Mouse (Mus musculus) neural tube, embryonic 15.5 days (tissue): ENCODE data around the gene Hif3a. TPM values are rescaled to one million over a fixed set of nuclear protein-coding genes. Genes with fewer than 3 reads are reported as not detected.
A peak's percentile ranks its signal among the peaks of the same experiment; 100 is the strongest.

Experiments used
- ATAC-seq: fragments of 200-750 bp; cut with Nextera tagmentation; 2 replicates; pipeline ENCODE4 v1.8.0; 2017; ENCODE audit warnings: mild to moderate bottlenecking, moderate TSS enrichment, moderate library complexity; ENCODE audit not compliant: low FRiP score
- H3K27ac ChIP-seq: fragments of 300-500 bp; sonication (generic); replicated peaks from 2 replicates; pipeline ENCODE4 v1.5.1; 2015; ENCODE audit warnings: mild to moderate bottlenecking, inconsistent platforms
- H3K27me3 ChIP-seq: fragments of 300-500 bp; sonication (generic); replicated peaks from 2 replicates; pipeline ENCODE4 v1.6.1; 2015; ENCODE audit warnings: inconsistent platforms
- H3K36me3 ChIP-seq: fragments of 300-500 bp; sonication (generic); 2 replicates; pipeline ENCODE4 v1.6.1; 2015; ENCODE audit warnings: inconsistent platforms
- H3K4me1 ChIP-seq: fragments of 300-500 bp; sonication (generic); 2 replicates; pipeline ENCODE4 v1.6.1; 2015; ENCODE audit warnings: inconsistent platforms
- H3K4me2 ChIP-seq: fragments of 300-500 bp; sonication (generic); 2 replicates; pipeline ENCODE4 v1.6.1; 2015; ENCODE audit warnings: inconsistent platforms, mild to moderate bottlenecking, moderate library complexity
- H3K4me3 ChIP-seq: fragments of 300-500 bp; sonication (generic); replicated peaks from 2 replicates; pipeline ENCODE4 v1.5.1; 2015; ENCODE audit warnings: mild to moderate bottlenecking, inconsistent platforms
- H3K9ac ChIP-seq: fragments of 300-500 bp; sonication (generic); replicated peaks from 2 replicates; pipeline ENCODE4 v1.6.1; 2015; ENCODE audit warnings: mild to moderate bottlenecking, inconsistent platforms
- H3K9me3 ChIP-seq: fragments of 300-500 bp; sonication (generic); replicated peaks from 2 replicates; pipeline ENCODE4 v1.6.1; 2016; ENCODE audit warnings: inconsistent platforms
- WGBS: fragments of 180-500 bp; shearing (Covaris S2); methylation state at CpG from one replicate; pipeline ENCODE4 v1.1.7; 2015; ENCODE audit warnings: mixed read lengths; 5-methylcytosine and 5-hydroxymethylcytosine counted together
- polyA plus RNA-seq: library from polyadenylated mRNA; unstranded; fragments of >200 nt; fragmentation: Nextera tagmentation; extraction: Ambion mirVana; gene quantifications from 2 replicates; pipeline ENCODE4 v1.2.1, GENCODE M21; 2015

Gene Hif3a
- polyA plus RNA-seq, 1 experiment from 2014 or later, result 5.3 TPM

DNA sequence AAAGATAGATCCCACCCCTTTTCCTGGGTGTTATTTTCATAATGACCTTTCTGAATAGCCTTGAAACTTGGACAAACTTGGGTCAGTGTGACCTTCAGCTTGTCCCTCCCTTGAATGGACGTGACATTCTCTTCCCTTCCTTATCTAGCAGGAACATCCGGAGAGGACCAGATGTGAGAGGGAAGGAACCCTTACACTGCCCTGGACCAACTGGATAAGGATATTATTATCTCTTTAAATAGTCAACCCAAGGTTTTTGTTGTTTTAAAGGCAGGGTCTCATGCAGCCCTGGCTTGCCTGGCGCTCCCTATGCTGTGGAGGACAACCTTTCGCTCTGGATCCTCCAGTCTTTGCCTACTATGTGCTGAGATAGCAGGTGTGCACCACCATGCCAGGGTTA lies 63.0 kb downstream of the Hif3a start:
- no peaks in the 10 kb centered on the region for H3K9me3 ChIP-seq
- no peak for ATAC-seq
- H3K9ac ChIP-seq, result no peak overlapping the region
- H3K36me3 ChIP-seq, result peaks cover 6% of the 10 kb centered on the region; the same call in 1 of the 2 replicates
- peaks cover 33% of the 10 kb centered on the region for H3K4me1 ChIP-seq
- H3K27me3 ChIP-seq, result 0 out of 2 replicates have a peak, but pooled peaks cover 3% of the 10 kb centered on the region
- no peak overlapping the region for H3K4me2 ChIP-seq
- H3K27ac ChIP-seq, result no peak overlapping the region
- WGBS, result 76% methylated on average over 4 of the region's 4 CpGs
- no peak overlapping the region for H3K4me3 ChIP-seq

DNA sequence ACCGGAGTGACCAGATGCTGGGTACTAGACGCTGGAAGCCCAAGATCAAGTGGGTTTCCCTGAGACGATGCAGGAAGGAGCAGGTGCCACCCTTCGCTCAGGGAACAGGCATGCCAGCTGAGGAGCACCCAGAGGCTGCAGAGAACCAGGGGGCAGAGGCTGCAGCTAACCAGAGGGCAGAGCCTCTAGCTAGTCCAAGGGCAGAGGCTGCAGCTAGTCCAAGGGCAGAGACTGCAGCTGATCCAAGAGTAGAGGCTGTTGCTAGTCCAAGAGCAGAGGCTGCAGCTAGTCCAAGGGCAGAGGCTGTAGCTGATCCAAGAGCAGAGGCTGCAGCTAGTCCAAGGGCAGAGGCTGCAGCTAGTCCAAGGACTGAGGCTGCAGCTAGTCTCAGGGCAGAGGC lies 66.9 kb downstream of the Hif3a start:
- Histone ChIP-seq H3K4me3 (peak overlapping the region; percentile 40), H3K27me3 (0 out of 2 replicates have a peak, but pooled peaks cover 3% of the 10 kb centered on the region), H3K4me2 (peak overlapping the region; percentile 53), H3K36me3 (no peaks in the 10 kb centered on the region), H3K4me1 (peaks cover 48% of the 10 kb centered on the region), H3K9ac (peak overlapping the region; percentile 45; the same call in 1 of the 2 replicates), H3K27ac (no peak overlapping the region), H3K9me3 (no peaks in the 10 kb centered on the region)
- ATAC-seq, result no peak
- 85% methylated on average over 4 of the region's 4 CpGs for WGBS

GRCm38 (mm10) chr7:16994400-16994799 lies 67.8 kb downstream of the Hif3a start:
- 15% methylated on average over 20 of the region's 20 CpGs for WGBS

DNA sequence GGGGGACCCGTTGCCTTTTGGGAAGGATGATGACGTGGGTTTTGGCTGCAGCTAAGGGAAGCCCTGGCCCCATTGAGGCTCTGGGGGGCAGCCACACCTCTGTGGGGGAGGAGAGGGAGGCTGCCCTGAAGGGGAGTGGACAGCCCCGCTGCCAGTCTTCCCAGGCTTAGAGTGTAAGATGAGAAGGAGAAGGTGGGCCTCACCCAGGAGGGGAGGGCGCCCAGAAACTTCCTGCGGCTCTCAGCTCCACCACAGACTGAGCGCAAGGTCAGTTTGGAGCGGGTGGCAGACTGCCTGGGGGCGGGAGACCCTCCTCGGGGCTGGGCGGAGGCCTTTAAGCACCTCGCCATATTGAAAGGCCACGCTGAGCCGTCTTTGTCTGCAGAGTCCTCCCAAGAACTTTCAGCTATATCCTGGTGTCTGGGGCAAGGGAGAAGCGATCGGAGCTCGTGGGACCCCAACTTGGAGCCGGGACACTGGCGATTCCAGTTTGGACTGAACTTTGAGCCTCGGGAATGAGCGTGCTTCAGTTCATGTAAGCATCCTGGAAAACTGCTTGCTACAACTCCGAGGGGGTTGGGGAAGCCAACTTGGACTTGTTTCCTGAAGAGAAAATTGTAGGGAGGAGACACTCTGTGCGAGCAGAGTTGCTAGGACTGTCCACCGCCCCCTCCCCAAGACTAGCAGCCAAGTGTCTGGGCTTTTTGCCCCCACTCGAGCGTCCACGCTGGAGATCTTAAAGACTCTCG lies 68.4 kb downstream of the Hif3a start:
- Histone ChIP-seq H3K4me2 (peak overlapping the region; percentile 53), H3K4me3 (peak overlapping the region; percentile 40), H3K27me3 (0 out of 2 replicates have a peak, but pooled peaks cover 3% of the 10 kb centered on the region), H3K9me3 (no peaks in the 10 kb centered on the region), H3K27ac (peak overlapping the region; percentile 67), H3K9ac (peak overlapping the region; percentile 45), H3K36me3 (no peaks in the 10 kb centered on the region), H3K4me1 (peaks cover 48% of the 10 kb centered on the region)
- WGBS, result 8% methylated on average over 27 of the region's 27 CpGs
- peak; percentile 60 for ATAC-seq

More at GRCm38 (mm10) chr7:16994400-16994799, 67.8 kb downstream of the Hif3a start:
- H3K4me3 ChIP-seq, result peak overlapping the region; percentile 40
- no peaks in the 10 kb centered on the region for H3K9me3 ChIP-seq
- H3K4me2 ChIP-seq, result peak overlapping the region; percentile 53
- H3K27ac ChIP-seq, result peak overlapping the region; percentile 67
- H3K9ac ChIP-seq, result peak overlapping the region; percentile 45
- peaks cover 50% of the 10 kb centered on the region for H3K4me1 ChIP-seq
- no peaks in the 10 kb centered on the region for H3K36me3 ChIP-seq
- H3K27me3 ChIP-seq, result 0 out of 2 replicates have a peak, but pooled peaks cover 3% of the 10 kb centered on the region
- ATAC-seq, result no peak

GRCm38 (mm10) chr7:16992451-16992807 lies 69.8 kb downstream of the Hif3a start, which contains the start of gene Ccdc8:
Gene Ccdc8 (plus strand): TSS chr7:16992708.
- 95% methylated on average over 5 of the region's 5 CpGs for WGBS
- Histone ChIP-seq H3K27me3 (0 out of 2 replicates have a peak, but pooled peaks cover 3% of the 10 kb centered on the region), H3K27ac (peak within 1 kb of the TSS; percentile 77), H3K9me3 (no peaks in the 10 kb centered on the region), H3K36me3 (no peaks in the 10 kb centered on the region), H3K9ac (no peak within 1 kb of the TSS), H3K4me3 (peak within 1 kb of the TSS; percentile 40), H3K4me1 (peaks cover 54% of the 10 kb centered on the region), H3K4me2 (peak within 1 kb of the TSS; percentile 53)
- ATAC-seq, result no peak

GRCm38 (mm10) chr7:16991681-16992450 lies 70.4 kb downstream of the Hif3a start:
- WGBS, result 54% methylated on average over 18 of the region's 18 CpGs
- peak overlapping the region; percentile 77 for H3K27ac ChIP-seq

GRCm38 (mm10) chr7:16990006-16990744 lies 72.1 kb downstream of the Hif3a start:
- Histone ChIP-seq H3K27me3 (0 out of 2 replicates have a peak, but pooled peaks cover 3% of the 10 kb centered on the region), H3K9ac (no peak overlapping the region), H3K4me1 (peaks cover 59% of the 10 kb centered on the region), H3K4me3 (no peak overlapping the region), H3K4me2 (0 out of 2 replicates have a peak overlapping the region, but pooled peaks have one; percentile 3), H3K27ac (peak overlapping the region; percentile 58), H3K36me3 (no peaks in the 10 kb centered on the region), H3K9me3 (no peaks in the 10 kb centered on the region)
- no peak for ATAC-seq
- 32% methylated on average over 15 of the region's 15 CpGs for WGBS

More at GRCm38 (mm10) chr7:16991681-16992450, 70.4 kb downstream of the Hif3a start:
- Histone ChIP-seq H3K4me2 (peak overlapping the region; percentile 22; the same call in 1 of the 2 replicates), H3K27me3 (0 out of 2 replicates have a peak, but pooled peaks cover 3% of the 10 kb centered on the region), H3K9ac (no peak overlapping the region), H3K36me3 (no peaks in the 10 kb centered on the region), H3K4me3 (no peak overlapping the region), H3K9me3 (no peaks in the 10 kb centered on the region), H3K4me1 (peaks cover 57% of the 10 kb centered on the region)
- peak; percentile 44; the same call in 1 of the 2 replicates for ATAC-seq

- Histone ChIP-seq H3K4me1 (peaks cover 62% of the 10 kb centered on the region), H3K9me3 (no peaks in the 10 kb centered on the region), H3K4me2 (no peak overlapping the region), H3K36me3 (no peaks in the 10 kb centered on the region), H3K9ac (no peak overlapping the region), H3K4me3 (no peak overlapping the region), H3K27me3 (no peaks in the 10 kb centered on the region), H3K27ac (peak overlapping the region; percentile 68)
- 32% methylated on average over 3 of the region's 3 CpGs for WGBS
- no peak for ATAC-seq
Measured at GRCm38 (mm10) chr7:16988405-16988804, 73.8 kb downstream of the Hif3a start.

- H3K9ac ChIP-seq, result 0 out of 2 replicates have a peak overlapping the region, but pooled peaks have one; percentile 23
- peak overlapping the region; percentile 24; the same call in 1 of the 2 replicates for H3K4me2 ChIP-seq
- no peaks in the 10 kb centered on the region for H3K9me3 ChIP-seq
- H3K27ac ChIP-seq, result peak overlapping the region; percentile 68
- H3K4me1 ChIP-seq, result peaks cover 68% of the 10 kb centered on the region
- no peak overlapping the region for H3K4me3 ChIP-seq
- ATAC-seq, result no peak
- 22% methylated on average over 7 of the region's 7 CpGs for WGBS
- no peaks in the 10 kb centered on the region for H3K36me3 ChIP-seq
- no peaks in the 10 kb centered on the region for H3K27me3 ChIP-seq
Measured at GRCm38 (mm10) chr7:16987541-16988149, 74.6 kb downstream of the Hif3a start.

DNA sequence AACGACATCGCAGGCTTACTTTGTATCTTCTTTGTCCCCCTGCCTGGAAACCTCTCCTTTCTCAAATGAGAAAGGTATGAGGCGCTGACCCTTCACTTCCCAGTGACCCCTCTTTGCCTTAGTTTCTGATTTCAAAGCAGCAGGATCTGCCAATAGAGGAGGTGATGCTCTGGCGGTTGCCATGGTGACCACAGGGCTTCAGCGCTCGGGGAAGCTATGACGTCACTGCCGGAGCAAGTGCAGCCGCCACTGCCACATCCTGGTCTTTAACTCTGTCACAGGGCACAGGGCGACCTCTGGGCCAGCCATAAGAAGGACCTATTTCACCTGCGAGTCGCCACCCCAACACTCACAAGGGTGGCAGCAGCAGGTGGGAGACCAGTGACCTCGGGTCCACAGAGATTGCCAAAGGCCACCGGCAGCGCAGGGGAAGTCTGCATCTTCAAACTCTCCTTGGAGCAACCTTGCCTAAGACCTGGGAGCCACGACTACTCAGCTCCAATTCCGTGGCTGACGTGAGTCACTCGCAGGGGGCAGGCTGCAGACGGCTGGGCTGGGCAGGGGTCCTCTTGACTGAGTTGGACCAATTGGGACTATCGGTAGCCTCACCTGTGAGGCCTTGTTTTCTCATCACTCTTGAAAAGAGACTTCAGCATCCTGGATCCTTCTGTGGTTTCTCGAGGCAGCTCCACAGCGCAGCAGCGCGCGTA lies 79.2 kb downstream of the Hif3a start, which contains the start of gene Gm42372:
Gm42372 (plus strand) TSS at position 228 of the 710 bp plus-strand sequence.
- Histone ChIP-seq H3K36me3 (no peaks in the 10 kb centered on the region), H3K27ac (peak within 1 kb of the TSS; percentile 75), H3K4me1 (peaks cover 66% of the 10 kb centered on the region), H3K27me3 (no peaks in the 10 kb centered on the region), H3K4me3 (peak within 1 kb of the TSS; percentile 51), H3K9ac (peak within 1 kb of the TSS; percentile 66), H3K9me3 (no peaks in the 10 kb centered on the region), H3K4me2 (peak within 1 kb of the TSS; percentile 75)
- ATAC-seq, result peak; percentile 81
- WGBS, result 20% methylated on average over 26 of the region's 26 CpGs
